Mouse (Mus musculus): ENCODE results near the gene 9330182L06Rik.

DNA sequence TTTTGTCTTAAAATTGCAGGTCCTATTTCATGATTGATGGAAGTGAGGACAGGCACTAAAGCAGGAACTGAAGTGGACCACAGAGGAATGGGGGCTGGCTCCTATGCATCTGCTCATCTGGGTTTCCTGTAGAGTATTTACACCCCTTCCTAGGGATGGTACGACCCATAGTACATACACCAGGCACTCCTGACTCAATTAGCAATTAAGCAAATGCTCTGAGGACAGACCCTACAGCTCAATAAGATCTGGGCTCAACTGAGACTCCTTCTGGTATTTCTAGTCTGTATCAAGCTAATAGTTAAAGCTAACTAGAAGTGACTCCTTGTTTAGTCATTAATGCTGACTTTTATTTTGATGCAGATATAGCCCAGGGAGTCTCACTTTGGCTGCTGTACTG is 60.9 kb downstream of the 9330182L06Rik start:
- no peak for TF ChIP-seq CTCF (IDR thresholded peaks at IDR 0.05; ENCODE audit: control insufficient read depth, insufficient read depth, insufficient replicate concordance, low read depth, low read length)
- no peak for TF ChIP-seq POLR2A (IDR thresholded peaks at IDR 0.05; ENCODE audit: control insufficient read depth, low read depth, low read length)

Data from testis, adult 2 months (tissue).